Mouse (Mus musculus) forebrain, embryonic 16.5 days (tissue): Measurements from ENCODE around the gene 1110008P14Rik. TPM values are rescaled to one million over a fixed set of nuclear protein-coding genes. Genes with fewer than 3 reads are reported as not detected.

Source experiments
- ATAC-seq: fragments of 200-750 bp; cut with Nextera tagmentation; 2 replicates; pipeline ENCODE4 v1.8.0; 2017; ENCODE audit warnings: mild to moderate bottlenecking, moderate library complexity
- H3K27ac ChIP-seq: fragments of 300-500 bp; sonication (generic); 2 replicates; pipeline ENCODE4 v1.5.1; 2014; ENCODE audit warnings: low read length, control low read depth
- H3K27me3 ChIP-seq: fragments of 300-500 bp; sonication (generic); replicated peaks from 2 replicates; pipeline ENCODE4 v1.6.1; 2014; ENCODE audit warnings: low read length; ENCODE audit not compliant: control insufficient read depth, insufficient read depth
- H3K36me3 ChIP-seq: fragments of 300-500 bp; sonication (generic); 2 replicates; pipeline ENCODE4 v1.6.1; 2014; ENCODE audit not compliant: control insufficient read depth, insufficient read depth
- H3K4me1 ChIP-seq: fragments of 300-500 bp; sonication (generic); replicated peaks from 2 replicates; pipeline ENCODE4 v1.6.1; 2014; ENCODE audit warnings: low read length; ENCODE audit not compliant: control insufficient read depth, insufficient read depth
- H3K4me2 ChIP-seq: fragments of 300-500 bp; sonication (generic); 2 replicates; pipeline ENCODE4 v1.6.1; 2014; ENCODE audit warnings: mild to moderate bottlenecking, low read length, control low read depth
- H3K4me3 ChIP-seq: fragments of 300-500 bp; sonication (generic); replicated peaks from 2 replicates; pipeline ENCODE4 v1.5.1; 2014; ENCODE audit warnings: mild to moderate bottlenecking, low read length, control low read depth
- H3K9ac ChIP-seq: fragments of 300-500 bp; sonication (generic); replicated peaks from 2 replicates; pipeline ENCODE4 v1.6.1; 2014; ENCODE audit warnings: low read depth, low read length, control low read depth
- H3K9me3 ChIP-seq: fragments of 300-500 bp; sonication (generic); 2 replicates; pipeline ENCODE4 v1.6.1; 2016; ENCODE audit warnings: low read length; ENCODE audit not compliant: control insufficient read depth
- WGBS: fragments of 180-500 bp; shearing (Covaris S2); extraction: QIAGEN DNeasy Blood & Tissue Kit; methylation state at CpG from one replicate; pipeline ENCODE4 v1.1.7; 2014; 5-methylcytosine and 5-hydroxymethylcytosine counted together
- polyA plus RNA-seq: library from polyadenylated mRNA; unstranded; fragments of >200 nt; fragmentation: Nextera tagmentation; extraction: Ambion mirVana; gene quantifications from 2 replicates; pipeline ENCODE4 v1.2.1, GENCODE M21; 2015

1110008P14Rik gene
- polyA plus RNA-seq, 1 experiment from 2014 or later: 77.7 TPM

DNA sequence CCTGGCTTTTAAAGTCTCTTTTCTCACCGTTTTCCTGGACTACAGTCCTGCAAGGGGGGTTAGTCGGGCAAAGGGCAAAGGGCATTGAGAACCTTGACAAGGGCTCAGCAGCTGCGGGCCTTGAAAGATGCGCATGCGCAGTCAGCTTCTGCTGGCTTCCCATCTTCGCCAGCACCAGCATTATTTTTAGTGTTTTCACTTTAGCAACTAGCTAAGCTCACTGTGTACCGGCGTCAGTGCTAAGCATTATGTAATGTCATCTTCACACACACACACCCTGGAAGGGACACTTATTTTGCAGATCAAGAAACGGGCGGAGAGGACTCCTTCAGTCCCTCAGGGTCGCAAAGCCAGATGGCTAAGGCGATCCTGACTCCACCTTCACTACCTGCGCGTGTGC lies 21.0 kb downstream of the 1110008P14Rik start:
- Histone ChIP-seq H3K9ac (peak overlapping the region; percentile 33), H3K27ac (no peak overlapping the region), H3K4me1 (peaks cover 23% of the 10 kb centered on the region), H3K4me2 (peak overlapping the region; percentile 56), H3K4me3 (peak overlapping the region; percentile 33), H3K9me3 (no peaks in the 10 kb centered on the region), H3K27me3 (peaks cover 10% of the 10 kb centered on the region), H3K36me3 (no peaks in the 10 kb centered on the region)
- no peak for ATAC-seq
- WGBS: 4% methylated on average over 14 of the region's 14 CpGs

GRCm38 (mm10) chr2:32358381-32358780 lies 23.4 kb downstream of the 1110008P14Rik start:
- ATAC-seq: no peak
- H3K9ac ChIP-seq: no peak overlapping the region

GRCm38 (mm10) chr2:32357710-32358109 lies 24.0 kb downstream of the 1110008P14Rik start:
- peaks cover 10% of the 10 kb centered on the region for H3K27me3 ChIP-seq
- no peaks in the 10 kb centered on the region for H3K9me3 ChIP-seq
- WGBS: 78% methylated on average over 3 of the region's 3 CpGs
- H3K27ac ChIP-seq: no peak overlapping the region
- peaks cover 18% of the 10 kb centered on the region for H3K4me1 ChIP-seq
- no peak overlapping the region for H3K9ac ChIP-seq
- no peak for ATAC-seq
- H3K4me3 ChIP-seq: no peak overlapping the region
- H3K4me2 ChIP-seq: no peak overlapping the region
- no peaks in the 10 kb centered on the region for H3K36me3 ChIP-seq

More at GRCm38 (mm10) chr2:32358381-32358780, 23.4 kb downstream of the 1110008P14Rik start:
- Histone ChIP-seq H3K36me3 (no peaks in the 10 kb centered on the region), H3K4me3 (no peak overlapping the region), H3K27ac (no peak overlapping the region), H3K9me3 (no peaks in the 10 kb centered on the region), H3K27me3 (peaks cover 10% of the 10 kb centered on the region), H3K4me1 (peaks cover 16% of the 10 kb centered on the region), H3K4me2 (no peak overlapping the region)
- 68% methylated on average over 10 of the region's 10 CpGs for WGBS

GRCm38 (mm10) chr2:32356216-32356615 lies 25.5 kb downstream of the 1110008P14Rik start:
- no peak overlapping the region for H3K4me2 ChIP-seq
- WGBS: 82% methylated on average over 10 of the region's 10 CpGs
- H3K9ac ChIP-seq: no peak overlapping the region
- peaks cover 20% of the 10 kb centered on the region for H3K4me1 ChIP-seq
- H3K27me3 ChIP-seq: peaks cover 3% of the 10 kb centered on the region; the same call in 1 of the 2 replicates
- no peak for ATAC-seq
- no peak overlapping the region for H3K4me3 ChIP-seq
- no peak overlapping the region for H3K27ac ChIP-seq
- H3K36me3 ChIP-seq: no peaks in the 10 kb centered on the region
- no peaks in the 10 kb centered on the region for H3K9me3 ChIP-seq

- no peak overlapping the region for H3K4me3 ChIP-seq
- peaks cover 18% of the 10 kb centered on the region for H3K4me1 ChIP-seq
- H3K27me3 ChIP-seq: no peaks in the 10 kb centered on the region
- no peak overlapping the region for H3K9ac ChIP-seq
- no peaks in the 10 kb centered on the region for H3K36me3 ChIP-seq
- WGBS: 90% methylated on average over 3 of the region's 3 CpGs
- H3K27ac ChIP-seq: no peak overlapping the region
- ATAC-seq: no peak
- no peaks in the 10 kb centered on the region for H3K9me3 ChIP-seq
- no peak overlapping the region for H3K4me2 ChIP-seq
Measured at GRCm38 (mm10) chr2:32354336-32354895, 27.3 kb downstream of the 1110008P14Rik start.

DNA sequence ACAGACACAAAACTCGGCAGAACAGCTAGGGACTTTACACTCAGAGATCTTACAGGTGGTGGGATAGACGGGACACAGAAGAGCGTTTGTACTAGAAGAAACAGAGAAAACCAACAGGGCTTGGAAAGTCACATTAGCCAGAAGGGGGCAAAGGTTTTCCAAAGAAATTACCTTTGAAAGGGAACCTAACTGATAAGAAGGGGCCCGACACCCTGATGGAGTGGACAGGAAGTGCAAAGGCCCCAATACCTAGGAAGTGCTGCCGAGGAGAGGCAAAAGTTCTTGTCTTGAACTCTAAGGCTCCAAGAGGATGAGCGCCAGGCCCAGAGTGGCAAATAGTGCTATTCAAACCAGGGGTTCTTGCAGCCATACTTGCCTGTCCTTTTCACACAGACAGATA lies 27.9 kb downstream of the 1110008P14Rik start:
- Histone ChIP-seq H3K4me1 (peaks cover 18% of the 10 kb centered on the region), H3K36me3 (no peaks in the 10 kb centered on the region), H3K27me3 (no peaks in the 10 kb centered on the region), H3K27ac (no peak overlapping the region), H3K4me3 (no peak overlapping the region), H3K4me2 (no peak overlapping the region), H3K9ac (no peak overlapping the region), H3K9me3 (no peaks in the 10 kb centered on the region)
- no peak for ATAC-seq
- WGBS: 79% methylated on average over 6 of the region's 6 CpGs

GRCm38 (mm10) chr2:32353007-32353542 lies 28.7 kb downstream of the 1110008P14Rik start, which contains the start of gene Dnm1:
TSS of gene Dnm1 (minus strand) at chr2:32353338.
- peak; percentile 66 for ATAC-seq

DNA sequence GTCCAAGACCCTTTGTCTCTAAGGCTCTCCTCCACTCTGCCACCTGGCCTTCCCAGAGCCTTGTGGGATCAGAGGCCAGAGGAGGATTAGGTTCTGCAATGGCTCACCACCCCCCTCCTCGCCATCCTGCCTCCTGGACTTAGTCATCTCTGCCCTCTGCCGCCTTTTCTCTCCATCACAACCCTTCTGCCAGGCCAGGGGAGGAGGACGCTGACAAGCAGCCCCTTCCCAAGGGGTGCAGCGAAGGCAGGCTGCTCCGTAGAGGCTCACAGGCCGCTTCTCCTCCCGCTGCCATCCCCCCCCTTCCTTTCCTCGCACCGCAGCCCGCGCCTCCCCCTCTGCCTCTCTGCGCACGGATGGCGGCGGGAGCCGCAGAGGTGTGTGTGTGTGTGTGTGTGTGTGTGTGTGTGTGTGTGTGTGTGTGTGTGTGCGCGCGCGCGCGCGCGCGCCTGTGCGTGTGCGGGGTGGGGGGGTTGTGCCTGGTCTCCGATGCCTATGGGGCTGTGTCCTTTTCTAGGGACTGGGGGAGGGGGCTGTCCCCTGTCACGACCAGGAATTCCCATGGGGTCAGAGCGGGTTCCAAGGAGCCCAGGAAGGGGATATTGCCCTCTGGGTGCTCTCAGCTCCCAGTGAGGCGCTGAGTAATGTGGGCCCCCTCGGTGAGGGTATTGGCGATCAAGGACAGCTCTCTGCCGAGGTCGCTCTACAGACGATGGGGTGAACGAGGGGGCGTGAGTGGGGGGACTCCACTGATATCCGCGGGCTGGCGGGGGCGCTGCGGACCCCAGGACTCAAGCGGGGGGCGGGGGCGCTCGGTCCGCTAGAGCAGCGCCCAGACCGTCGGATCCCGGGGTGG lies 29.4 kb downstream of the 1110008P14Rik start, which contains the start of gene Ciz1:
TSS of gene Ciz1 (plus strand) at position 177 of the 856 bp plus-strand sequence.
- H3K4me1 ChIP-seq: peaks cover 18% of the 10 kb centered on the region
- WGBS: 1% methylated on average over 33 of the region's 52 CpGs
- H3K4me3 ChIP-seq: peak within 1 kb of the TSS; percentile 76
- no peaks in the 10 kb centered on the region for H3K9me3 ChIP-seq
- ATAC-seq: peak; percentile 63
- peak within 1 kb of the TSS; percentile 81 for H3K9ac ChIP-seq
- H3K4me2 ChIP-seq: peak within 1 kb of the TSS; percentile 83
- H3K27ac ChIP-seq: peak within 1 kb of the TSS; percentile 84
- H3K27me3 ChIP-seq: no peaks in the 10 kb centered on the region
- no peaks in the 10 kb centered on the region for H3K36me3 ChIP-seq

More at GRCm38 (mm10) chr2:32353007-32353542, 28.7 kb downstream of the 1110008P14Rik start, which contains the start of gene Dnm1:
- Histone ChIP-seq H3K36me3 (no peaks in the 10 kb centered on the region), H3K4me2 (peak within 1 kb of the TSS; percentile 83), H3K27ac (peak within 1 kb of the TSS; percentile 84), H3K4me3 (peak within 1 kb of the TSS; percentile 76), H3K27me3 (no peaks in the 10 kb centered on the region), H3K4me1 (peaks cover 18% of the 10 kb centered on the region), H3K9me3 (no peaks in the 10 kb centered on the region), H3K9ac (peak within 1 kb of the TSS; percentile 81)
- WGBS: under 1% methylated on average over 63 of the region's 63 CpGs

GRCm38 (mm10) chr2:32351471-32351961 lies 30.2 kb downstream of the 1110008P14Rik start:
- Histone ChIP-seq H3K9ac (peak overlapping the region; percentile 81), H3K4me1 (peaks cover 18% of the 10 kb centered on the region), H3K27ac (peak overlapping the region; percentile 71), H3K4me2 (peak overlapping the region; percentile 83), H3K9me3 (no peaks in the 10 kb centered on the region), H3K36me3 (no peaks in the 10 kb centered on the region), H3K27me3 (no peaks in the 10 kb centered on the region), H3K4me3 (peak overlapping the region; percentile 76)
- 56% methylated on average over 9 of the region's 9 CpGs for WGBS
- no peak for ATAC-seq
